Mouse (Mus musculus) B cell, adult 2 months (primary cell): ENCODE results near the gene Leng9.
A peak's percentile ranks its signal among the peaks of the same experiment; 100 is the strongest.
"Not testable (repeated sequence)": the region's sequence is repeated elsewhere in the genome, so short reads cannot be mapped to it uniquely, and the experiment has no call there.

Source experiments
- DNase-seq, 2 experiments: peaks; one replicate each; pipeline ENCODE4 v3.0.0; 2022

Leng9 gene

DNA sequence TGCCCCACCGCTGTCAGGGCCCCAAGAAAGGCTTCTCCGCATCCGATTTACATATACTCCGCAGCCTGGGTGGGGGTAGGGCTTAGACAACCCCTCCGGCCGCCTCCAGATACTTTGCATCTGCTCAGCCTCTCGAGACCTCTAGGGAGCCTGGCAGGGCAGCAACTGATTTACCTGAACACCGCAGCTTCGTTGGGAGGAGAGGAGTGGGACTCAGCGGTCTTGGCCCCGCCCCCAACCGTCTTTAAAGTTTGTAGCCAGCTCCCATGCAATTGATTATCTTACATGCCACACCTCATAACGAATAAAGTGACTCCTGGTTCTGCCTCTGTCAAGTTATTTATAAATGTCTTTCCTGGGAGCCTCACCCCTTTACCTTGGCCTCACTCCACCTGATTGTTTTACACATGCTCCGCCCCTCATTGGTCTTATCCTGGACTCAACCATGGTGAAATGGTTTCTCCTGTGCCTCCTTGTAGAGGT, at the start of gene Leng9:
TSS of gene Leng9 (minus strand) at position 316 of the 483 bp plus-strand sequence.
- peak; percentile 80 to 81 for DNase-seq

DNA sequence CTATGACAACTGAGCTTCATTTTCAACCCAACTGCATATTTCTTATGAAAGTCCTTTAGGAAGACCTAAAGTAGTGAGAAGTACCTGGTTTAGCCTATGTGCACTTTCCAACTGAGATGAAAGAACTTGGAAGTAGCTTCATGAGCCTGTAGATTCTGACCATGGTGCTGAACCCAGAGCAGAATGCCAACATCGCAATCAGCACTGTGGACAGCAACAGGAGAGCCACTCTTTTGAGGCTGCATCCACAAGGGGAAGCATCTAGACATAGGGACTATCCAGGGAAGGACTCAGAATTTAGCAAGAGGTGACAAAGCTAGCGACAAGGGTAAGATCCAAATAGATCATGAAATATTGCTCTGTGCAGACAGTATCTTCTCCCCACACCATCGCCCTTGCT, 28.3 kb upstream of the Leng9 start:
- DNase-seq = no peak

DNA sequence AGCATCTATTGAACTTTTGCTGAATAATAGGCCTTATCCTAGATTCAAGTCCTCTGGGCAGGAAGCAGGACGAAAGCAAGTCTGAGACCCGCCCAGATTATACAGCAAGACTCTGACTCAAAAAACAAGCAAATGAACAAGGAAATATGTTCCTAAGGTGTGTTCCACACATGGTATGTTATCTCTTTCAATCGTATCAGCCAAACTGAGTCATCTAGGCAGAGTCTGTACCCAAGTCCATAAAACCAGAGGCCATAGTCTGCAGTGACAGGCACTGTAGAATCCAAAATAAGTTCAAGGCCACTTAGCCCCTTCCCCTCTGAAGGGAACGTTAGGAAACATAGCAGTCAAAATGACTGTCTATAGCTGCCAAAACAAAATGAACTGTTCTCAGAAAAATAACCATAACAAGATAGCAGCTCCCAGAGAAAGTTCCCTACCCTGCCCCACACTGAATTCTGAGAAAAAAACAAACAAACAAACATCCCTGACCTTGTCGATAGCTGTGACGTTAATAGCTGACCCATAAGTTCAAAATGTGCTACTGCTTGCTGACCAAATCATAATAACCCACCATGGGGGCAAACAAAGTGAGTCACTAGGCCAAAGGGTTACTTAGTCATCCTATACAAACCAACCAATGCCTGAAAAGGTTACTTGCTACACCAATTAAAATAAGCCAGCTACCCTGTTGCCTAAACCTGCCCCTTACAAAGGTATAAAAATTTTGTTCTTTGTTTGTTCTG, 20.2 kb upstream of the Leng9 start:
- DNase-seq = no peak

DNA sequence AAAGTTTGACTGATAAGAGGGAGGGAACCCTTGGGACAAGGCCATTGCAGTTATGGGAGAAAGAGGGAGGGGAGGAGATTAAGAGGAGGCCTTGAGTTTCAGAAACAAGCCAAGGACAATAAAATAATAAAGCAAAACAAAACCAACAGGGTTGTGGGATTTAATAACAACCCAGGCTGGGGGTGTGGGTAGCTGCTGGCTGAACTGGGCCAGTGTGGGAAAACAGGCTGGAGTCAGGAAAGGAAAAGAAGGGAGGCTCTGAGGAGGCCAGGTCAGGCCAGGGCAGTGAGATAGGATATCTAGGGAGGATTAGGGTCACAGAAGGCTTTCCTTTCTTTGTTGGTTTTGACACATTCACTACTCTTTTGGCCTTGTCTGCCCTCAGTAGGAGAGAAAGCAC, 16.9 kb upstream of the Leng9 start:
- DNase-seq = no peak

DNA sequence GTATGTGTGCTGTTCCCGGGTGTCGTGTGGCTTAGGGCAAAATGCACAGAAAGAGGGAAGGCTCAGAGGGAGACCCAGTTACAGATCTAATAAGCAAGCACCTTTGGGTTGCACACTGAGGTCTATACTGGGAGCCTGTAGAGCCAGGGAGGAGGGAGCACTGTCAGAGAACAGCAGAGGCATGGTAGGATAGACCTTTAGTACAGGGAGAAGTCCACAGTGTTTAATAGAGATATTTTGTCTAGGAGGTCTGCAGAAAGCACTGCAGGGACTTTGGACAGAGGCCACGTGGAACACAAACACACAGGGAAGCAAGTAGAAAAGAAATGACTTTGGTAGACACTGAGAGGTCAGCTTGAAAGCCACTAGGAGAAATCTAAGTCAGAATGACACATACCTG, 15.1 kb upstream of the Leng9 start:
- DNase-seq = no peak

DNA sequence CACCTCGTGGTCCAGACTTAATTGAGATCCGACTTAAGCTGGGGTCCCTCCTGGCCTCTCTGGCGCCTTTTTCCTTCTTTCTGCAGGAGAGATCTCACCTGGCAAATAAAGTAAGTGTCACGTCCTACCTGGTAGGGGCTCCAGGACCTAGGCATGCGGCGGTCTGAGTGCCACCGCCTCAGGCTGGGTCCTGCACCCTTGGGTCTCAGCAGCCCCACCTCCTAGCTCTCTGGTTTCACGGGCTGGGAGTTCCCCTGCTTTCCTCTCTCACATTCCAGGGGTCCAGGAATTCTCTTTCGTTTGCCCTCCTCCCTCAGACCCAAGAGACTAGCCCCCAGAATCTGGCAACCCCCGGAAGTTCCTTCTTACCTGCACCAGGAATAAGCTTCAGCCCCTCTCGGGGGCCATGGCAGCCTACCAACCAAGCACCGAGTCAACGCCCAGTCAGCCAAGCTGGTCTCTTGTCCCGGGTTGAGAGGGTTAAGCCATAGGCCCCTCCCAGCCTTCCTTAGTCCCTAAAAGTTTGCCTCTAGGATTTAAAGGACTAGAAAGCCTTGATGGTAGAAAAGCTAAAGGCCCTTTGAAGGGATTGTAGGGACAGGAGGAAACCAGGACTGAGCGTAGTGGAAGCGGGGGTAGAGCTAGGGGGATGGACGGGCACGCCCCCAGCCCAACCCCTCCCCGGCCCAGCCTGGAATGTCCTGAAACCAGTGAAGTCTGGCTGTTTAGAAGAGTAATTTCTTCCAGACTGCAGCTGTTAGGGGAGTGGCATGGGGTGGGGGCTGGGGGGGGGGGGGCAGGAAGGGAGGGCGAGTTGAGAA, 14.1 kb upstream of the Leng9 start, which contains the start of gene Cdc42ep5:
TSS of gene Cdc42ep5 (minus strand) at position 771 of the 821 bp plus-strand sequence.
- no peak for DNase-seq

DNA sequence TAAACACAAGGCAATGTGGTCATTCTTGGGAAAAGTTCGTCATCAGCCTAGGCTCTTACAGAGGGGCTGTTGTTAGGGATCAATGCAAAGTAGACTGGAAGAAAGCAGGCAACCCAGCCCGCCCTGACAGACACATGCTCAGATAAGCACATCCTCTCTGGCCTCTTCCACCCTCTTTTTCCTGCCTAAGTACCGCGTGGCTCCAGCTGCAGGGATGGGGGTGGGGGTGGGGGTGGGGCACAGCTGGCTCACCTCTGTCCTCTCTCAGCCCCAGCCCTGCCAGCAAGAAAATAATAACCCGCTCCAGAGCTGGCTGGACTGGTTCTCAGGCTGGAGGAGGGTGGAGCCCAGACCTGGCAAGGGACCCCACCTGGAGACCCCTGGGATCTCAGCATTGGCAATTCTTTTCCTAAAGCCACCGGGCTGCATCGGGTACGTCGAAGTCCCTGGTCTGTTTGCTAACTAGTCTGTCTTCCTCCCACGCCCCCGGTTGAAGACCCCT, 13.4 kb upstream of the Leng9 start:
- no peak for DNase-seq

DNA sequence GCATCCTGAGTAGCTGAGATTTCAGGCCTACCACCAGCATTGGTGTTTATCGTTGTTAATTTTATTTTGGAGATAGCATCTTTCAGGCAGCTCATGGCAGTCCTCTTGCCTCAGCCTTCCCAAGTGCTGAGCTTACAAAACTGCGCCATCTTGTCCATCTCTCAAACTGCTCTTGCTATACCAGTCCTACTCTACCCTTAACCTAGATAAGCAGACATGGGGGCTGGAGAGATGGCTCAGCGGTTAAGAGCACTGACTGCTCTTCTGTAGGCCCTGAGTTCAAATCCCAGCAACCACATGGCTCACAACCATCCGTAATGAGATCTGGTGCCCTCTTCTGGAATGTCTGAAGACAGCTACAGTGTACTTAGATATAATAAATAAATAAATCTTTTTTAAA, 11.4 kb upstream of the Leng9 start:
- not testable (repeated sequence) for DNase-seq

DNA sequence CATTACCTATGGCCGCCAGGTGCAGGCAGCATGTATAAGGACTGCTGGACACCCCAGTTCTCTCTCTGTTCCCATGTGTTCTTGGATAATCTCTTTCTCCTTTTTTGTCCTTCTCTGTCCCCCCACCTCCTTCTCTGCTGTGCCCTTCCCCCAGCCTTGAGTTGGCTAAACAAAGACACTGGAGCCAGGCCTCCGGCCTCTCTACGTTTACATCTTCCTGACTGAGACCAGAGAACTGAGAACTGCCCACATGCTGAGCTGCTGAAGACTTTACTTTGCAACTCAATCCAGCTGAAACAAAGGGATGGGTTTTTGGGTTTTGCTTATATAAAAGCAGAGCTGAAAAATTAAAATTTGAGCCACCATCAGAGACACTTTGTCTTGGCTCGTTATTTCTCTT, 4.8 kb upstream of the Leng9 start:
- DNase-seq = no peak

DNA sequence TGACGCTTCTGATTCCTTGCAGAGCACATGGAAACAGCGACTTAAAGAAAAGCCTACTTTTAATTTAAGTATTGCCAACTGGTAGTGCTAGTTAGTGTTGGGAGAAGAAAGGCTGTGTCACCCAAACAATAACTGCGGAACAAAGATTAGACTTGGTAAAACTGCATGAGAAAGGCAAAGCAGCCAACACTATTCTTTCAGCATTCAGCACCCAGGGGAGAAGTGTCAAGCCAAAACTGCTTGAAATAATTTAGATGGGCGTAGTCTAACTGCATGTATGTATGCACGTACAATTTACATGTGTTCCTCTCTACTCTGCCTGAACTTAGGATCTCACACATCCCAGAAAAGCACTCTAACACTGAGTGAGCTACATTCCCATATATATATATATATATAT, 4.2 kb upstream of the Leng9 start:
- no peak for DNase-seq

DNA sequence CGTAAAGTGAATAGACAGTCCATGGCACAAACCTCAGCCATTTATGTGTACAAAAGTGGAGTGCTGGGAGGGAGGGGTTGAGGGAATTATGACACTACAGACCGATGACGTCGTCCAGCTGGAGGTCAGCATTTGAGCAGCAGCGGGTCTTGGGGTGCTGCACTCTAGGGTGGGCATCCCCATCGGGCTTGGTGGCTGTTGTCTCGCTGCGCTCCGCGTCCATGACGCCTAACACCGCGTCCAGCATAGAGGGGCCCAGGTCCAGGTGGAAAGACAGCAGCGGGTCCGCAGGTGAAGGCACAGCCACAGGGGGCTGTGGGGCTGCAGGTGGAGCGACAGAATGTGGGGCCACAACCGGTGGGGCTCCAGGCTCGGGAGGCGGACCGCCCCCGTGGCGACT, 1.1 kb upstream of the Leng9 start:
- DNase-seq = no peak

DNA sequence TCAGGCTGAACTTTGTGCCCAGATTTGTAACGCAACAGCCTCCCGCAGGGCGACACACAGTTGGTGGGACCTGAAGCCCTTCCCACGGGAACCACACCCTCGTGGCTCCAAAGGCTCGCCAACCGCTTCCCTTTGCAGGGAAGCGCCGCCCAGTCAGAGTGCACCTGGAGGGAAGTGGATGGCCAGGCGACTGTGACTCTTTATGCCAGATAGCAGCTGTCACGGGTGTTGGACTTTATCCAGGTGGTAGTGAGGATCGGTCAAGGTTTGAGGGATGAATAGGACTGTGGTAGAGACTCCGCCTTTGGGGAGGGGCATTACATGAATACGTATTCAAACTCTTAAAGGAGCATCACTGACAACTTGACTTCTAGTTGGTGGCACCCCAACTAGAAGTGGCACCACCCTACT, 642 bp upstream of the Leng9 start:
- DNase-seq = peak; percentile 48 to 51

DNA sequence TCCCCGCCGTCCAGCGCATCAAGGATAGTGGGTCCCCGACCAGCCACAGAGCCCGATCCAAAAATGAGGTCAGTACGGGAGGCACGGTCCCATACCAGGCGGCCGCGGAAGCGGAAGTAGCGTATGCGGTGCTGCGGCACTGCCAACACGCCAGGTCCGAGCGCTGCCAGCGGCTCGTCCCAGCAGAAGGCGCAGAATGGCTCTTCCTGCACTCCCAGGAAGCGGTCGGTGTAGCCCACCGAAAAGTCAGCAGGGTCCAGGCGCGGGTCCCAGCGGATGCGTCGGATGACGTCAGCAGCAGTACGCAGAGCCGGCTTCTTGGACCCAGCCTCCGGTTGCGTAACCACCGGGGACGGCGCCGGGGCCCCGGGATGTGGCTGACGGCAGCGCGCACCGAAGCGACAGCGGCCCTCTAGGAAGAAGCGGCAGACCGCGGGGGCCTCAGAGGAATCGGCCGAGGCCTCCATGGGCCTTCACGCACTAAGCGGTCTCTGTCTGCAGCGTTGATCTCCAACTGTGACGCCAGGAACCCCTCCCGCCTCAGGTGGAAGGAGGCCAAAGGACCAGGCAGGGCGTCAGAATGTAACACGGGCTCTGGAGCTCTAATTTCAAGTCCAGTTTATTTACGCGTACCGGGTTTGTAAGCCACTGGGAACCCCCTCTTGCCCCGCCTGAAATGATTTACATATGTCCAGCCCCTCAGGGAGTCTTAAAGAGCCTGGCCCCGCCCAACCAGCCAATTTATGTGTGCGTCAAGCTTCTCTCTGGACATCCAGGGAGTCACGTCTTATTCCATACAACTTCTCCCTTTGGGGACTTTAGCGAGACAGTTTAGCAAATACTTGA, 742 bp downstream of the Leng9 start:
- peak; percentile 82 to 86 for DNase-seq

DNA sequence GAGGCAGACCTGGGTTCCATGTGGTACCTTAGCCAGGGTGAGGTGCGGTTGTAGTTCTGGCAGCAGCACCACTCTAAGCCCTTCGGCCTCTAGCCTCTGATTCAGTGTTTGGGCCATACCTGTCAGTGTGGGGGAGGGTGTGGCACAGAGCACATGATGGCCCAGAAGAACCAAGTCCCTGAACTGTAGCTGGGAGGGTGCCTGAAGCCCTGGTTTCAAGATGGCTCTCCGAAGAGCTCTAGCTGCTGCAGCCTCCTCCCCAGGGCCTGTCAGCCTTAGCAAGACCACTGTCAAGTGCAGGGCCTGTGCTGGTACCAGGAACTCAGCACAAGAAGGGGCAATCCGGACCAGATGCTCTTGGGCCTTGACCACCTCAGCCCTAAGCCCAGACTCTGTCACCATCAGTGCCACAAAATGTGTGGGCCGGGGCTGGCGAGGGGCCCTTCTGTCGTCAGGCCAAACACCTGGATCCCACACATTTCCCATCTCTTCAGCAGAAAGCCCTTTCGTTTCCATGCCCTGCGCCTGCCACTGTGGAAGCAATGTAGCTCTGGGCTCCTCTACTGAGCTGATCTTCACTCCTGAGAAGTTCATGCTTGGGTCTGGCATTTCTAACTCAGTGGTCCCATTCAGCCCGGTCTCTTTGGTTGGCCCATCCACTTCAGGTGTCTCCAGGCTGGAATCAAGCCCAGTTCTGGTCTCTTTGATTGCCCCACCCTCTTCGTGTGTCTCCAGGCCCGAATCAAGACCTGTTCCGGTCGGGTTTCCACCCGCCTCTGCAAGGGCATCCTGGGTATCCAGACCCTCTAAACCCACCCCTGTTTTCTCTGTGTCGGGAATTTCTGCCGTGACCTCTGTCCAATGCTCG, 1.6 kb downstream of the Leng9 start:
- DNase-seq = no peak

DNA sequence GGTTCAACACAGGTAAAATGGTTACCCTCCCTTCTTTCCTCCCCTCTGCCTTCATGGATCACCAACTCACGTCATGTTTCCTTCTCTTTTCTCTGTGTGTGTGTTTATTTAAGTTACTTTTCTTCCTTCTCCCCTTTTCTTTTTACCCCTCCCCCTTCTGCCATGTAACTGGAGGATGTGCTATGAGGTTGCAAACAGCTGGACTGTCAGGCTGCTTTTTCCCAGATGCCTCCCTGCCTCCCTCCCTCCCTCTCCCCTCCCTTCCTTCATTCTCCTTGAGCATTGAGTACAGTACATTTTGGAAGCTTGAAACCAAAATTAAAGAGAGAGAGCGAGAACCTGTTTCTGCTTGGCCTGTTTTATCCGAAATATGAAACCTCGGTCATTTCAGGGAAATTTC, 2.3 kb downstream of the Leng9 start:
- no peak for DNase-seq

DNA sequence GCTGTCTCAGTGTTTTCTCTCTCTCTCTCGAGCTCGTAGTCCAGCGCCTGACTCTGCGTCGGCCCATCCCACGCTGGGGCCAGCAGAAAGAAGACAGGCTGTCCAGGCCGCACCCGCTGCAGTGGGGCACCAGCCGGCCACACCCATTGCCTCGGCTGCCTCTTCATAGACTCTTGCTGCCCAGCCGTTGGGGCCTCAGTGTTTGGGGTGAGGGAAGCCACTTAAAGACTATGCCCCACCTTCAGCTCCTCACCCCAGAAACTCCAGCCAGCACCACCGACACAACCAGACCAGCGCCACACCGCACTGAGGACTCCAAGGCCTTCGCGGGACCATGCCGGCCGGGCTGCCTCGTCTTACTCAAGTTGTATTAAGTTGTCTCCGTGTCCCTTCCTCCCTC, 2.8 kb downstream of the Leng9 start:
- no peak for DNase-seq

DNA sequence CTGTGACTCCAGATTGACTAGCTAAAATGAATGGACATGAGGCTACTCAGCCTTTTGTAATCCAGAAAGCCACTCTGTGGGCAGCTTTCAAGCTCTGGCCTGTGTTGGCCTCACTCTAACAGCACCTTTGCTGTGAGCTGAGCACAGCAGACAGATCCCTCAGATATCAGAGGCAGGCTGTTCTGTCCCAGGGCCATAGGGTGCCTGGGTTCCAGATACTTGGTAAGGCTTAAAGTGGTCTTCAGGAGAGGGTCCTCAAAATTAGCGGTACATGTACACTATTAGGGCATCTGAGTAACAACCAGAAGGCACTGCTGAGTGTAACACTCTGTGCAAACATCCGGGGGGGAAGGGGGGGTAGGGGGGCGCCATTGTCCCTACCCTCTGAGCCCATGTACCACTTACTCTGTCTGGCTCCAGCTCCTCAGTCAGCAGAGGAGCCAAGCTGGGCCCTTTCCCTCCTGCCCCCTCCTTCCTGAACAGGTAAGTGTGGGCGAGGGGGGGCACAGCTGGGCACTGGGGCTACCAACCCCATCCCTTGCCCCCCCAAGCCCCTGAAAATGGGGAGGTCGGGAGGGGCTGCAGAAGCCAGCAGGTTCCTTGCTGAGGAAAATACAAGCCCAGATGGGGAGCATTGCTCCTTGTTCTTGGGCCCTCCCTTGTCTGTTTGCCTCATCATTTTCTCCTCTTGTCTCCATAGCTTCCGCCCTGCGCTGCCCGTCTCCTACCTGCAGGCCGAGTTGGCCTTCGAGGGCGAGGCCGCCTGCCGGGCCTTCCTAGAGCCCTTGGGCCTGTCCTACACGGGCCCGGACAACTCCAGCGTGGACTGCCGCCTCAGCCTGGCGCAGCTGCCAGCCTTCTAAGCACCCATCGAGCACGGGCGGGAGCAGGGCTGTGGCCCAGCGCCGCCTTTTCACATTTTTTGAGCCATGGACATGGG, 3.7 kb downstream of the Leng9 start:
- no peak for DNase-seq

DNA sequence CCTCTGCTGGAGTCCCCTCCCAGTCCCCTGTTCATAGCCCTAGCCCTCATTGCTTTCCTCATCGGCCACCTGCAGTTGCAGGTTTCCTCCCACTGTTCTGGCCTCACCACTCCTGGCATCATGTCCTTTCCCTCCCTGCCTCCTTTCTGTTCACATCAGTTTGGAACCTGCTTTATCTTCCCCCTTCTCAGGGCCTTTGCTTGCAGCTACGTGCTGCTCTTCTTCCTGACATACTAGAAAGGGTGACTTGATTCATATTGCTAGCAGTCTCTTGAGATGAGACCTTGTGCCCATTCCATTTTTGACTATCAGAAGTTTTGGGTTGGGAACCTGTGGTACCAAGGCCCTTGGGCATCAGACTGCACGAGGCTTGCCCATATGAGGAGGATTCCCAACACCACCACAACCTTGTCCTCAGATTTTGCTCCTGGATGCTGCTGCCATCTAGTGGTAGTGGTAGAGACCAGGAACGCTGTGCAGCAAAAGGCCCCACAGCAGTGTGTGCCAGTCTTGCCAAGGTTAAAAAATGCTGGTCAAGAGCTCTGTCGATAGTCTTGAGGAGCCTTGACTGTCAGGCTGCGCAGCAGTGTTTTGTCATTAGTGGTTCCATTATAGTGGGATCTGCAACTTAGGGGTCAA, 4.5 kb downstream of the Leng9 start:
- DNase-seq = peak; percentile 69 to 70

DNA sequence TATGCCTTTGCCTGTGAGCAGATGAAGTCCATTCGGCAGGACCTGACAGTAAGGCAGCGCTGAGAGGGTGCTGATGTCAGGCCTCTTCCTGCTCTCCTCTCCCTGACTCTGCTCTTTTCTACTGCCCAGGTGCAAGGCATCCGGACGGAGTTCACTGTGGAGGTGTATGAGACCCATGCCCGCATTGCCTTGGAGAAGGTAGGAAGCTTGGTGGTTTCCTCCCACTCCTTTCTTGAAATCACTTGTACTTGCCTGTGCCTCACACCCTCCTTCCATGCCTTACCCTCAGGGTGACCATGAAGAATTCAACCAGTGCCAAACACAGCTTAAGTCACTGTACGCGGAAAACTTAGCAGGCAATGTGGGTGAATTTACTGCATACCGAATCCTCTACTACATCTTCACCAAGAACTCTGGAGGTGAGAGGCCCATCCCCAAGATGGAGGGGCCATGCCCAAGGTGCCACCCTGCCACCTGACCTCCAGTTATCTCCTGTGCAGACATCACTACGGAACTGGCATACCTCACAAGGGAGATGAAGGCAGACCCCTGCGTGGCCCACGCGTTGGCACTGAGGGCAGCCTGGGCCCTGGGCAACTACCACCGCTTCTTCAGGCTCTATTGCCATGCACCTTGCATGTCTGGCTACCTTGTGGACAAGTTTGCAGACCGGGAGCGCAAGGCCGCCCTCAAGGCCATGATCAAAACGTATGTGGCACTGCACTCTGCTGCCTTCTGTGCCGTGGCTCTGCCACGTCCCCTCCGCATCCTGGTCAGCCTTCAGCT, 5.2 kb downstream of the Leng9 start:
- no peak for DNase-seq
